In genomic region chr16:70868241-70868640, GRCm38 (mm10) we compare ENCODE assay signal across 14 mouse cellular contexts.
DNase-seq lines count a peak whose midpoint lies in the region; ATAC-seq and TF ChIP-seq lines count a peak whose summit lies in the region.
"Had no signal": no experiment of that assay in that cellular context is flagged by ENCODE, and none has a peak within 500 bp of the region (broad histone marks: within the 10 kb centered on the region; RNA-seq: fewer than 3 reads in every experiment).

No protein-coding gene starts in this region.

- no peaks in the 10 kb centered on the region for H3K4me1 ChIP-seq in forebrain, postnatal 0 days (ENCODE audit: insufficient read depth)
- no peaks in the 10 kb centered on the region for H3K4me1 ChIP-seq in forebrain, embryonic 11.5 days (replicated peaks; ENCODE audit: control insufficient read depth, insufficient read depth, low read length)
- no peaks in the 10 kb centered on the region for H3K4me1 ChIP-seq in embryonic facial prominence, embryonic 14.5 days (ENCODE audit: control insufficient read depth, insufficient read depth, low read length)
- no peaks in the 10 kb centered on the region for H3K4me1 ChIP-seq in thymus, adult 2 months (replicated peaks; ENCODE audit: control insufficient read depth, insufficient read depth, low read length)
- H3K4me1 ChIP-seq: embryonic facial prominence, embryonic 13.5 days had no signal

- no peaks in the 10 kb centered on the region for H3K27me3 ChIP-seq in forebrain, postnatal 0 days (ENCODE audit: insufficient read depth, low read length)
- no peaks in the 10 kb centered on the region for H3K27me3 ChIP-seq in forebrain, embryonic 11.5 days (ENCODE audit: control insufficient read depth, insufficient read depth, low read length)
- H3K27me3 ChIP-seq in embryonic facial prominence, embryonic 14.5 days (replicated peaks; ENCODE audit: control insufficient read depth, insufficient read depth, low read length) = no peaks in the 10 kb centered on the region
- no peaks in the 10 kb centered on the region for H3K27me3 ChIP-seq in thymus, adult 2 months (ENCODE audit: control insufficient read depth, insufficient read depth, low read length)
- H3K27me3 ChIP-seq: embryonic facial prominence, embryonic 13.5 days had no signal

- H3K9me3 ChIP-seq in forebrain, postnatal 0 days (ENCODE audit: low read length) = no peaks in the 10 kb centered on the region
- no peaks in the 10 kb centered on the region for H3K9me3 ChIP-seq in forebrain, embryonic 11.5 days (ENCODE audit: control insufficient read depth, low read length)
- no peaks in the 10 kb centered on the region for H3K9me3 ChIP-seq in embryonic facial prominence, embryonic 14.5 days (ENCODE audit: control insufficient read depth, low read length)
- H3K9me3 ChIP-seq: embryonic facial prominence, embryonic 13.5 days had no signal

- no peak; the same call in 1 of the 2 replicates for ATAC-seq in forebrain, postnatal 0 days
- no peak for ATAC-seq in forebrain, embryonic 11.5 days (replicated peaks; ENCODE audit: low FRiP score)
- no peak for ATAC-seq in embryonic facial prominence, embryonic 14.5 days (ENCODE audit: low read depth)

- H3K4me2 ChIP-seq in forebrain, postnatal 0 days (ENCODE audit: low read depth) = no peak overlapping the region
- H3K4me2 ChIP-seq in forebrain, embryonic 11.5 days (ENCODE audit: low read depth, low read length, severe bottlenecking) = no peak overlapping the region
- no peak overlapping the region for H3K4me2 ChIP-seq in embryonic facial prominence, embryonic 14.5 days (ENCODE audit: low read depth, low read length)
- H3K4me2 ChIP-seq: embryonic facial prominence, embryonic 13.5 days; heart, embryonic 11.5 days had no signal

- no peak overlapping the region for H3K9ac ChIP-seq in forebrain, postnatal 0 days
- no peak overlapping the region for H3K9ac ChIP-seq in forebrain, embryonic 11.5 days (ENCODE audit: low read length)
- no peak overlapping the region for H3K9ac ChIP-seq in embryonic facial prominence, embryonic 14.5 days (ENCODE audit: low read depth, low read length)
- H3K9ac ChIP-seq: embryonic facial prominence, embryonic 13.5 days had no signal

- peak; percentile 83 for DNase-seq in forebrain, postnatal 0 days
- no peak for DNase-seq in forebrain, embryonic 11.5 days (ENCODE audit: low spot score)
- DNase-seq in layer of hippocampus, adult 2 months (ENCODE audit: low spot score in 2 of 2) = peak in 1 of 2 experiments; percentile 34
- DNase-seq in layer of hippocampus, adult 9-11 months = no peak
- peak; percentile 9 for DNase-seq in A20 (ENCODE audit: low read depth, low spot score)
- peak; percentile 38 for DNase-seq in embryonic facial prominence, embryonic 14.5 days (ENCODE audit: low spot score)
- DNase-seq in adrenal gland, postnatal 4 days (ENCODE audit: low spot score in 2 of 2) = no peak
- DNase-seq in thymus, adult 2 months = no peak
- DNase-seq: adrenal gland, postnatal 10 days; cerebellum, adult 18-20 months; lung, adult 18-20 months; thymus, postnatal 36 days had no signal

- 31% methylated on average over 2 of the region's 2 CpGs for WGBS in forebrain, postnatal 0 days
- WGBS in forebrain, embryonic 11.5 days = 65% methylated on average over 2 of the region's 2 CpGs
- WGBS in embryonic facial prominence, embryonic 14.5 days = 73% methylated on average over 2 of the region's 2 CpGs
- 45% methylated on average over 2 of the region's 2 CpGs for WGBS in thymus, adult 2 months

- no peak overlapping the region for H3K4me3 ChIP-seq in forebrain, postnatal 0 days (ENCODE audit: low read depth, low read length)
- H3K4me3 ChIP-seq in forebrain, embryonic 11.5 days (ENCODE audit: low read depth, low read length) = no peak overlapping the region
- H3K4me3 ChIP-seq in layer of hippocampus, adult 2 months = no peak overlapping the region
- H3K4me3 ChIP-seq in embryonic facial prominence, embryonic 14.5 days (ENCODE audit: low read depth, low read length) = no peak overlapping the region
- no peak overlapping the region for H3K4me3 ChIP-seq in thymus, adult 2 months (ENCODE audit: control insufficient read depth, insufficient read depth, low read length)
- H3K4me3 ChIP-seq: embryonic facial prominence, embryonic 13.5 days had no signal

- no peak for TF ChIP-seq POLR2A in thymus, adult 2 months (IDR thresholded peaks at IDR 0.05; ENCODE audit: control insufficient read depth, extremely low read depth, insufficient read depth, low read length, poor library complexity)

- peak; percentile 70 for TF ChIP-seq CTCF in forebrain, postnatal 0 days (IDR thresholded peaks at IDR 0.05; ENCODE audit: low read depth)
- TF ChIP-seq CTCF in layer of hippocampus, adult 2 months (conservative IDR thresholded peaks at IDR 0.05) = peak; percentile 81
- no peak for TF ChIP-seq CTCF in thymus, adult 2 months (IDR thresholded peaks at IDR 0.05; ENCODE audit: borderline replicate concordance, control insufficient read depth, extremely low read depth, insufficient read depth, low read length, poor library complexity)

- no peak overlapping the region for H3K27ac ChIP-seq in forebrain, postnatal 0 days (ENCODE audit: low read depth, low read length)
- no peak overlapping the region for H3K27ac ChIP-seq in forebrain, embryonic 11.5 days (ENCODE audit: low read depth, low read length)
- no peak overlapping the region for H3K27ac ChIP-seq in layer of hippocampus, adult 2 months
- no peak overlapping the region for H3K27ac ChIP-seq in embryonic facial prominence, embryonic 14.5 days (replicated peaks; ENCODE audit: low read depth, low read length)
- H3K27ac ChIP-seq in thymus, adult 2 months (ENCODE audit: control insufficient read depth, insufficient read depth, low read length) = no peak overlapping the region
- H3K27ac ChIP-seq: embryonic facial prominence, embryonic 13.5 days had no signal

- no peaks in the 10 kb centered on the region for H3K36me3 ChIP-seq in forebrain, postnatal 0 days (ENCODE audit: insufficient read depth)
- H3K36me3 ChIP-seq in forebrain, embryonic 11.5 days (ENCODE audit: control insufficient read depth, insufficient read depth, low read length) = no peaks in the 10 kb centered on the region
- no peaks in the 10 kb centered on the region for H3K36me3 ChIP-seq in embryonic facial prominence, embryonic 14.5 days (ENCODE audit: control insufficient read depth, insufficient read depth, low read length)
- no peaks in the 10 kb centered on the region for H3K36me3 ChIP-seq in thymus, adult 2 months (ENCODE audit: control insufficient read depth, insufficient read depth, low read length)
- H3K36me3 ChIP-seq: embryonic facial prominence, embryonic 13.5 days had no signal

Comparison
In these comparisons a context has a peak if more than half of its experiments do, and no peak if none do; other contexts are left out.
1. DNase-seq: peak in forebrain, postnatal 0 days (single experiment), A20 (single experiment) and embryonic facial prominence, embryonic 14.5 days (single experiment); none in forebrain, embryonic 11.5 days (single experiment), layer of hippocampus, adult 9-11 months (single experiment), adrenal gland, postnatal 4 days (0 of 2) and thymus, adult 2 months (single experiment).